Mouse (Mus musculus) midbrain, embryonic 10.5 days (tissue): ENCODE measurements around the gene Ddx47. TPM values are rescaled to one million over a fixed set of nuclear protein-coding genes. Genes with fewer than 3 reads are reported as not detected.
A peak's percentile ranks its signal among the peaks of the same experiment; 100 is the strongest.

Source experiments
- DNase-seq: peaks from one replicate; pipeline ENCODE4 v3.0.0-alpha.2; 2017; ENCODE audit warnings: low spot score
- H3K27ac ChIP-seq: fragments of 300-500 bp; sonication (generic); replicated peaks from 2 replicates; pipeline ENCODE4 v1.5.1; 2016; ENCODE audit warnings: mild to moderate bottlenecking
- H3K27me3 ChIP-seq: fragments of 300-500 bp; sonication (generic); 2 replicates; pipeline ENCODE4 v1.6.1; 2016; ENCODE audit warnings: low read depth, mild to moderate bottlenecking; ENCODE audit not compliant: poor library complexity, severe bottlenecking
- H3K36me3 ChIP-seq: fragments of 300-500 bp; sonication (generic); 2 replicates; pipeline ENCODE4 v1.6.1; 2016; ENCODE audit warnings: mild to moderate bottlenecking, moderate library complexity
- H3K4me1 ChIP-seq: fragments of 300-500 bp; sonication (generic); 2 replicates; pipeline ENCODE4 v1.6.1; 2016
- H3K4me3 ChIP-seq: fragments of 300-500 bp; sonication (generic); 2 replicates; pipeline ENCODE4 v1.5.1; 2016; ENCODE audit warnings: mild to moderate bottlenecking, moderate library complexity
- H3K9me3 ChIP-seq: fragments of 300-500 bp; sonication (generic); replicated peaks from 2 replicates; pipeline ENCODE4 v1.6.1; 2016; ENCODE audit warnings: mild to moderate bottlenecking
- WGBS: fragments of 180-500 bp; shearing (Covaris S2); methylation state at CpG from one replicate; pipeline ENCODE4 v1.1.7; 2016; 5-methylcytosine and 5-hydroxymethylcytosine counted together
- polyA plus RNA-seq: library from polyadenylated mRNA; unstranded; fragments of >200 nt; fragmentation: Nextera tagmentation; extraction: Ambion mirVana; gene quantifications from 2 replicates; pipeline ENCODE4 v1.2.1, GENCODE M21; 2016

Ddx47 gene
- polyA plus RNA-seq, 1 experiment from 2014 or later, result 108 TPM

GRCm38 (mm10) chr6:135023379-135023778 is 12.0 kb downstream of the Ddx47 start:
- H3K9me3 ChIP-seq, result no peaks in the 10 kb centered on the region
- no peaks in the 10 kb centered on the region for H3K27me3 ChIP-seq
- H3K27ac ChIP-seq, result no peak overlapping the region
- WGBS, result 97% methylated on average over 14 of the region's 14 CpGs
- H3K36me3 ChIP-seq, result peaks cover 68% of the 10 kb centered on the region
- no peak overlapping the region for H3K4me3 ChIP-seq
- H3K4me1 ChIP-seq, result no peaks in the 10 kb centered on the region
- DNase-seq, result no peak

GRCm38 (mm10) chr6:135024781-135025420 is 13.5 kb downstream of the Ddx47 start:
- DNase-seq, result no peak
- no peaks in the 10 kb centered on the region for H3K27me3 ChIP-seq
- H3K9me3 ChIP-seq, result no peaks in the 10 kb centered on the region
- no peak overlapping the region for H3K4me3 ChIP-seq
- peaks cover 53% of the 10 kb centered on the region for H3K36me3 ChIP-seq
- 95% methylated on average over 1 of the region's 1 CpGs for WGBS
- H3K4me1 ChIP-seq, result no peaks in the 10 kb centered on the region
- no peak overlapping the region for H3K27ac ChIP-seq

- DNase-seq, result no peak
- Histone ChIP-seq H3K27me3 (no peaks in the 10 kb centered on the region), H3K27ac (no peak overlapping the region), H3K4me3 (no peak overlapping the region), H3K9me3 (no peaks in the 10 kb centered on the region), H3K4me1 (no peaks in the 10 kb centered on the region), H3K36me3 (peaks cover 39% of the 10 kb centered on the region)
- WGBS, result 16% methylated on average over 3 of the region's 3 CpGs
Observed at GRCm38 (mm10) chr6:135026232-135026631, 14.8 kb downstream of the Ddx47 start.

GRCm38 (mm10) chr6:135026755-135027154 is 15.3 kb downstream of the Ddx47 start:
- Histone ChIP-seq H3K36me3 (peaks cover 34% of the 10 kb centered on the region), H3K27ac (no peak overlapping the region), H3K4me1 (no peaks in the 10 kb centered on the region), H3K9me3 (no peaks in the 10 kb centered on the region), H3K27me3 (no peaks in the 10 kb centered on the region), H3K4me3 (no peak overlapping the region)
- no peak for DNase-seq
- WGBS, result 83% methylated on average over 2 of the region's 2 CpGs

- 87% methylated on average over 4 of the region's 4 CpGs for WGBS
- Histone ChIP-seq H3K9me3 (no peaks in the 10 kb centered on the region), H3K4me3 (no peak overlapping the region), H3K27me3 (no peaks in the 10 kb centered on the region), H3K4me1 (no peaks in the 10 kb centered on the region), H3K36me3 (peaks cover 9% of the 10 kb centered on the region), H3K27ac (no peak overlapping the region)
- DNase-seq, result no peak
Observed at GRCm38 (mm10) chr6:135029246-135029645, 17.8 kb downstream of the Ddx47 start.

GRCm38 (mm10) chr6:135038674-135039073 is 27.3 kb downstream of the Ddx47 start:
- H3K4me1 ChIP-seq, result peaks cover 24% of the 10 kb centered on the region
- DNase-seq, result no peak
- H3K4me3 ChIP-seq, result no peak overlapping the region
- 33% methylated on average over 3 of the region's 3 CpGs for WGBS
- H3K9me3 ChIP-seq, result no peaks in the 10 kb centered on the region
- no peaks in the 10 kb centered on the region for H3K36me3 ChIP-seq
- peaks cover 27% of the 10 kb centered on the region for H3K27me3 ChIP-seq
- 0 out of 2 replicates have a peak overlapping the region, but pooled peaks have one; percentile 0 for H3K27ac ChIP-seq

GRCm38 (mm10) chr6:135040275-135040871 is 29.0 kb downstream of the Ddx47 start:
- H3K36me3 ChIP-seq, result no peaks in the 10 kb centered on the region
- no peaks in the 10 kb centered on the region for H3K9me3 ChIP-seq
- peak overlapping the region; percentile 18 for H3K4me3 ChIP-seq
- peaks cover 24% of the 10 kb centered on the region for H3K4me1 ChIP-seq
- peaks cover 27% of the 10 kb centered on the region for H3K27me3 ChIP-seq
- no peak overlapping the region for H3K27ac ChIP-seq
- WGBS, result 9% methylated on average over 21 of the region's 21 CpGs
- DNase-seq, result no peak

GRCm38 (mm10) chr6:135041930-135042329 is 30.5 kb downstream of the Ddx47 start:
- DNase-seq, result no peak
- Histone ChIP-seq H3K36me3 (no peaks in the 10 kb centered on the region), H3K27me3 (peaks cover 27% of the 10 kb centered on the region), H3K27ac (no peak overlapping the region), H3K4me1 (peaks cover 24% of the 10 kb centered on the region), H3K9me3 (no peaks in the 10 kb centered on the region), H3K4me3 (no peak overlapping the region)
- WGBS, result 39% methylated on average over 3 of the region's 3 CpGs

- WGBS, result 79% methylated on average over 9 of the region's 9 CpGs
- DNase-seq, result no peak
- no peaks in the 10 kb centered on the region for H3K36me3 ChIP-seq
- H3K9me3 ChIP-seq, result no peaks in the 10 kb centered on the region
- H3K27ac ChIP-seq, result no peak overlapping the region
- H3K4me1 ChIP-seq, result no peaks in the 10 kb centered on the region
- H3K27me3 ChIP-seq, result peaks cover 12% of the 10 kb centered on the region
- no peak overlapping the region for H3K4me3 ChIP-seq
Observed at GRCm38 (mm10) chr6:135047276-135047675, 35.9 kb downstream of the Ddx47 start.

GRCm38 (mm10) chr6:135048509-135048908 is 37.1 kb downstream of the Ddx47 start:
- 88% methylated on average over 6 of the region's 6 CpGs for WGBS
- H3K4me1 ChIP-seq, result no peaks in the 10 kb centered on the region
- DNase-seq, result no peak
- no peak overlapping the region for H3K4me3 ChIP-seq
- H3K9me3 ChIP-seq, result no peaks in the 10 kb centered on the region
- no peaks in the 10 kb centered on the region for H3K36me3 ChIP-seq
- no peak overlapping the region for H3K27ac ChIP-seq
- H3K27me3 ChIP-seq, result peaks cover 12% of the 10 kb centered on the region

- no peak overlapping the region for H3K4me3 ChIP-seq
- peaks cover 12% of the 10 kb centered on the region for H3K27me3 ChIP-seq
- H3K4me1 ChIP-seq, result no peaks in the 10 kb centered on the region
- H3K27ac ChIP-seq, result no peak overlapping the region
- WGBS, result 89% methylated on average over 16 of the region's 16 CpGs
- no peak for DNase-seq
- no peaks in the 10 kb centered on the region for H3K36me3 ChIP-seq
- no peaks in the 10 kb centered on the region for H3K9me3 ChIP-seq
Observed at GRCm38 (mm10) chr6:135048956-135049355, 37.5 kb downstream of the Ddx47 start.

GRCm38 (mm10) chr6:135053789-135054188 is 42.4 kb downstream of the Ddx47 start:
- WGBS, result 66% methylated on average over 3 of the region's 3 CpGs
- H3K27me3 ChIP-seq, result no peaks in the 10 kb centered on the region
- no peaks in the 10 kb centered on the region for H3K36me3 ChIP-seq
- no peaks in the 10 kb centered on the region for H3K9me3 ChIP-seq
- H3K4me1 ChIP-seq, result no peaks in the 10 kb centered on the region
- H3K27ac ChIP-seq, result no peak overlapping the region
- H3K4me3 ChIP-seq, result no peak overlapping the region
- no peak for DNase-seq

- Histone ChIP-seq H3K4me1 (no peaks in the 10 kb centered on the region), H3K27me3 (no peaks in the 10 kb centered on the region), H3K36me3 (no peaks in the 10 kb centered on the region), H3K27ac (no peak overlapping the region), H3K4me3 (no peak overlapping the region), H3K9me3 (no peaks in the 10 kb centered on the region)
- WGBS, result 71% methylated on average over 4 of the region's 4 CpGs
- no peak for DNase-seq
Observed at GRCm38 (mm10) chr6:135055882-135056281, 44.5 kb downstream of the Ddx47 start.
